Mouse (Mus musculus) heart, postnatal 0 days (tissue): Measurements from ENCODE around the gene Uhrf2. TPM values are rescaled to one million over a fixed set of nuclear protein-coding genes. Genes with fewer than 3 reads are reported as not detected.

Source experiments
- ATAC-seq: fragments of 200-750 bp; cut with Nextera tagmentation; 2 replicates; pipeline ENCODE4 v1.8.0; 2017; ENCODE audit warnings: low read depth, moderate number of reproducible peaks, moderate library complexity; ENCODE audit not compliant: insufficient read depth
- DNase-seq: peaks from one replicate; pipeline ENCODE4 v3.0.0-alpha.2; 2016; ENCODE audit warnings: low spot score
- H3K27ac ChIP-seq: fragments of 300-500 bp; sonication (generic); 2 replicates; pipeline ENCODE4 v1.5.1; 2014; ENCODE audit warnings: low read depth, mild to moderate bottlenecking
- H3K27me3 ChIP-seq: fragments of 300-500 bp; sonication (generic); 2 replicates; pipeline ENCODE4 v1.6.1; 2014; ENCODE audit warnings: low read length, mixed read lengths; ENCODE audit not compliant: control insufficient read depth, insufficient read depth
- H3K36me3 ChIP-seq: fragments of 300-500 bp; sonication (generic); replicated peaks from 2 replicates; pipeline ENCODE4 v1.6.1; 2014; ENCODE audit warnings: low read length, mixed read lengths; ENCODE audit not compliant: control insufficient read depth, insufficient read depth
- H3K4me1 ChIP-seq: fragments of 300-500 bp; sonication (generic); 2 replicates; pipeline ENCODE4 v1.6.1; 2014; ENCODE audit warnings: antibody characterized with exemption; ENCODE audit not compliant: control insufficient read depth, insufficient read depth
- H3K4me2 ChIP-seq: fragments of 300-500 bp; sonication (generic); 2 replicates; pipeline ENCODE4 v1.6.1; 2014; ENCODE audit warnings: low read depth, mild to moderate bottlenecking, low read length, moderate library complexity
- H3K4me3 ChIP-seq: fragments of 300-500 bp; sonication (generic); 2 replicates; pipeline ENCODE4 v1.5.1; 2014; ENCODE audit warnings: low read depth, low read length
- H3K9ac ChIP-seq: fragments of 300-500 bp; sonication (generic); replicated peaks from 2 replicates; pipeline ENCODE4 v1.6.1; 2014; ENCODE audit warnings: low read depth, low read length, mixed read lengths
- H3K9me3 ChIP-seq: fragments of 300-500 bp; sonication (generic); replicated peaks from 2 replicates; pipeline ENCODE4 v1.6.1; 2016; ENCODE audit warnings: low read length; ENCODE audit not compliant: control insufficient read depth
- CTCF ChIP-seq: IDR thresholded peaks from 2 replicates; pipeline ENCODE4 v1.5.1; 2016; ENCODE audit warnings: antibody characterized with exemption, control low read depth, low read depth
- EP300 ChIP-seq: IDR thresholded peaks from 2 replicates; pipeline ENCODE4 v1.6.1; 2016; ENCODE audit warnings: antibody characterized with exemption, low read depth
- WGBS: fragments of 180-500 bp; shearing (Covaris S2); extraction: QIAGEN DNeasy Blood & Tissue Kit; methylation state at CpG from one replicate; pipeline ENCODE4 v1.1.7; 2014; 5-methylcytosine and 5-hydroxymethylcytosine counted together
- polyA plus RNA-seq: library from polyadenylated mRNA; unstranded; fragments of >200 nt; fragmentation: Nextera tagmentation; extraction: Ambion mirVana; gene quantifications from 2 replicates; pipeline ENCODE4 v1.2.1, GENCODE M21; 2015
- total RNA-seq: library from RNA; depleted of rRNA; stranded (reverse); fragments of >200 nt; gene quantifications from 2 replicates; pipeline ENCODE4 v1.2.3, GENCODE M21; 2014; ENCODE audit warnings: low replicate concordance

Uhrf2 gene
- total and polyA plus RNA-seq, 2 experiments from 2014 or later = 19.6 to 68.6 TPM

DNA sequence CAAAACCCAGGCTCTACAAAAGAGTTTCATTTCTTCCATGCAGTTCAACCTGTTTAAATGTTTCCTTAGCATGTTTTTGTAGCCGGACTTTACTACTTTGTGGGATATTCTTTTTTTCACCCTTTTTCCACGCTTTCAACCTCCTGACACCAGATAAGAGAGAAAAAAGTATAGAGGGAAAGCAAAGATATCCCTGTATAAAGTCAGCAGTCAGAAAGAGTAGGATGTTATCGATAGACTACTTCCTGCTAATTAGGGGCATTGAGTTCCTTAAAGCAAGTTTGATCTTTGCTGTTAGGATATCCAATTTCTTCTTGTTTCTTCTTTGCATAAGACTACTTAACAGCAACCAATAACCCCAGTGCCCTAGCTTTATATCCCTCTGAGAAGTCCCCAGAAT, 21.2 kb downstream of the Uhrf2 start:
- Histone ChIP-seq H3K4me2 (no peak overlapping the region), H3K36me3 (peaks cover 18% of the 10 kb centered on the region; the same call in 1 of the 2 replicates), H3K27ac (no peak overlapping the region), H3K9ac (no peak overlapping the region), H3K27me3 (no peaks in the 10 kb centered on the region), H3K9me3 (no peaks in the 10 kb centered on the region), H3K4me1 (no peaks in the 10 kb centered on the region), H3K4me3 (no peak overlapping the region)
- WGBS = 74% methylated on average over 3 of the region's 3 CpGs
- TF ChIP-seq EP300 = no peak
- no peak for TF ChIP-seq CTCF
- DNase-seq (no peak), ATAC-seq (no peak)

DNA sequence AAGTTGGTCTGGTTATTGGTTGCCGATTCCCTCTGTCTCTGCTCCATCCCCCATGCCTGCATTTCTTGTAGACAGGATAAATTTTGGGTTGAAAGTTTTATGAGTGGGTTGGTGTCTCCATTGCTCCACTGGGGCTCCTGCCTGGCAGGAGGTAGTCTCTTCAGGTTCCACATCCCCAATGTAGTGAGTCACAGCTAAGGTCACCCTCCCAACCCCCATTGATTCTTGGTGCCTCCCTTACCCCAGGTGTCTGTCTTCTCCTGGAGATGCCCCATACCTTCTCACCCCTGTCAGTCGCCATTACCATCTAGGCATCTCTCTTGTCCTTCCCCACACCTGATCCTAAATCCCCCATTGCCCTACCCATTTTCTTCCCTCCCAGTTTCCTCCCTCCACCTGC, 23.9 kb downstream of the Uhrf2 start:
- ATAC-seq = no peak
- H3K9ac ChIP-seq = no peak overlapping the region
- 95% methylated on average over 2 of the region's 2 CpGs for WGBS

DNA sequence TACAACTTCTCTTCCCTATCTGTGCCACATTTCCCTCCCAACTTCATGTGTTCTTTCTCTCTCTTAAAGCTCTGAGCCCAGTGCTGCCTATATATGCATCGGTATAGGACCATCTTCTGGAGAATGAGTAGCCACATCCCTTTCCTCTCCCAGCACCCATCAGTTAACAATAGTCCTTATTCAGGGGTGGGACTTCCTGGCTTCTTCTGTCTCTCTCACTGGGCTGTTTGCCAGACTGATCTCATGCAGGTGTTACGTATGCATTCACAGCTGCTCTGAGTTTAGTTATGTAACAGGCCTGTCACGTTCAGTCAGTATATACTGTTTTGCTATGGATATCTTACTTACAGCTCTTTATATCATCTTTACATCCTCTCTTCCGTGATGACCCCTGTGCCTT, 35.5 kb downstream of the Uhrf2 start:
- Histone ChIP-seq H3K4me3 (no peak overlapping the region), H3K27ac (no peak overlapping the region), H3K9me3 (no peaks in the 10 kb centered on the region), H3K27me3 (no peaks in the 10 kb centered on the region), H3K36me3 (peaks cover 8% of the 10 kb centered on the region; the same call in 1 of the 2 replicates), H3K4me1 (0 out of 2 replicates have a peak, but pooled peaks cover 4% of the 10 kb centered on the region), H3K4me2 (no peak overlapping the region), H3K9ac (no peak overlapping the region)
- DNase-seq = no peak
- TF ChIP-seq CTCF (no peak), EP300 (no peak)
- WGBS = 35% methylated on average over 4 of the region's 4 CpGs
- no peak for ATAC-seq

More for the DNA sequence above, 23.9 kb downstream of the Uhrf2 start:
- H3K36me3 ChIP-seq = peaks cover 9% of the 10 kb centered on the region; the same call in 1 of the 2 replicates
- H3K9me3 ChIP-seq = no peaks in the 10 kb centered on the region
- no peaks in the 10 kb centered on the region for H3K27me3 ChIP-seq
- H3K4me1 ChIP-seq = no peaks in the 10 kb centered on the region
- DNase-seq = no peak
- H3K27ac ChIP-seq = no peak overlapping the region
- H3K4me2 ChIP-seq = no peak overlapping the region
- no peak overlapping the region for H3K4me3 ChIP-seq
- TF ChIP-seq EP300 = no peak
- TF ChIP-seq CTCF = no peak

DNA sequence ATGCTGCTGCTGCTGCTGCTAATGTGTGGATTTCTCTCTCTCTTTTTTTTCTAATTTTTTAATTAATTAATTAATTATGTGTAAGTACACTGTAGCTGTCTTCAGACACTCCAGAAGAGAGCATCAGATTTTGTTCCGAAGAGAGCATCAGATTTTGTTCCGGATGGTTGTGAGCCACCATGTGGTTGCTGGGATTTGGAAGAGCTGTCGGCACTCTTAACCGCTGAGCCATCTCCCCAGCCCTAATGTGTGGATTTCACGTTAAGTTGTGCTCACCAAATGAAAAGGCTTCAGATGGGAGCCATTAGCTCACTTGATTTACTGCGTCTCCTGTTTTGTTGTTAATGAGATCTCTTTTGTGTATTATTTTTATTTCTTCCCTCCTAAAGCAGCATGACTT, 59.9 kb downstream of the Uhrf2 start:
- Histone ChIP-seq H3K4me3 (no peak overlapping the region), H3K27me3 (no peaks in the 10 kb centered on the region), H3K36me3 (peaks cover 89% of the 10 kb centered on the region), H3K4me2 (no peak overlapping the region), H3K9me3 (no peaks in the 10 kb centered on the region), H3K27ac (no peak overlapping the region), H3K4me1 (no peaks in the 10 kb centered on the region), H3K9ac (no peak overlapping the region)
- no peak for DNase-seq
- ATAC-seq = no peak
- 88% methylated on average over 6 of the region's 6 CpGs for WGBS
- TF ChIP-seq CTCF = no peak
- no peak for TF ChIP-seq EP300

DNA sequence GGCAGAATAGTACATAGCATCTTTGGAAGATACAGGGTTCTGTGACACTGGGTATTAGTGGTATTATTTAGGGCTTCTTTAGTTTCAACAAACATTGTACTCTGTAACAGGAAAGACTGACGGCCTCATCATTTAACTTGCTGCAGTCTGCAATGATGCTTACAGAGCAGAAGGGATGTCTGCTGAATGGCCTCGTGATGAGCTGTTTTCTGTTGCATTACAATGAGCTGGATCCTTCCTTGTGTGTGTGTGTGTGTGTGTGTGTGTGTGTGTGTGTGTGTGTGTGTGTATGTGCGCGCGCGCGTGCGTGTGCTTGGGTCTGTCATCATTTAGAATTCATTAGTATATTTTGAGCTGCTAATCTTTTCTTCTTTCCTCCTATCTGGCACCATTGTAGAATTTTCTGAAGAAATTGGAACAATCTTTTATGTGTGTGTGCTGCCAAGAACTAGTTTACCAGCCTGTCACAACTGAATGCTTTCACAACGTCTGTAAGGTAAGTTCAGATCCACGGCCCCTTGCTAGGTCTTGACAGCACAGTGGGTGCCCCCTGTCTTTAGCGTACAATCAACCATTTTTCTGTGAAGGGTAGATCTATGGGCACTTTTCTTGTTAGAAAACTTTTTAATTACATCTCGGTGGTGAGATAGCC, 61.5 kb downstream of the Uhrf2 start:
- Histone ChIP-seq H3K4me1 (no peaks in the 10 kb centered on the region), H3K27ac (no peak overlapping the region), H3K4me2 (no peak overlapping the region), H3K9me3 (no peaks in the 10 kb centered on the region), H3K27me3 (no peaks in the 10 kb centered on the region), H3K4me3 (no peak overlapping the region), H3K9ac (no peak overlapping the region), H3K36me3 (peaks cover 83% of the 10 kb centered on the region)
- WGBS = 90% methylated on average over 12 of the region's 12 CpGs
- ATAC-seq (no peak), DNase-seq (no peak)
- TF ChIP-seq EP300 (no peak), CTCF (no peak)

- DNase-seq = no peak
- no peak for ATAC-seq
Measured at GRCm38 (mm10) chr19:30096186-30096585, 65.9 kb downstream of the Uhrf2 start.

More at GRCm38 (mm10) chr19:30096186-30096585, 65.9 kb downstream of the Uhrf2 start:
- H3K27ac ChIP-seq = no peak overlapping the region
- H3K9me3 ChIP-seq = peaks cover 4% of the 10 kb centered on the region; the same call in 1 of the 2 replicates
- H3K4me2 ChIP-seq = no peak overlapping the region
- 82% methylated on average over 3 of the region's 3 CpGs for WGBS
- peaks cover 54% of the 10 kb centered on the region for H3K36me3 ChIP-seq
- H3K4me3 ChIP-seq = no peak overlapping the region
- H3K27me3 ChIP-seq = no peaks in the 10 kb centered on the region
- TF ChIP-seq EP300 (no peak), CTCF (no peak)
- no peak overlapping the region for H3K9ac ChIP-seq
- no peaks in the 10 kb centered on the region for H3K4me1 ChIP-seq
